Mouse (Mus musculus): ENCODE measurements around the gene Gm21987. TPM values are rescaled to one million over a fixed set of nuclear protein-coding genes. Genes with fewer than 3 reads are reported as not detected.
A peak's percentile ranks its signal among the peaks of the same experiment; 100 is the strongest.

The Gm21987 gene
- total RNA-seq, 2 experiments from 2014 or later = not detected

DNA sequence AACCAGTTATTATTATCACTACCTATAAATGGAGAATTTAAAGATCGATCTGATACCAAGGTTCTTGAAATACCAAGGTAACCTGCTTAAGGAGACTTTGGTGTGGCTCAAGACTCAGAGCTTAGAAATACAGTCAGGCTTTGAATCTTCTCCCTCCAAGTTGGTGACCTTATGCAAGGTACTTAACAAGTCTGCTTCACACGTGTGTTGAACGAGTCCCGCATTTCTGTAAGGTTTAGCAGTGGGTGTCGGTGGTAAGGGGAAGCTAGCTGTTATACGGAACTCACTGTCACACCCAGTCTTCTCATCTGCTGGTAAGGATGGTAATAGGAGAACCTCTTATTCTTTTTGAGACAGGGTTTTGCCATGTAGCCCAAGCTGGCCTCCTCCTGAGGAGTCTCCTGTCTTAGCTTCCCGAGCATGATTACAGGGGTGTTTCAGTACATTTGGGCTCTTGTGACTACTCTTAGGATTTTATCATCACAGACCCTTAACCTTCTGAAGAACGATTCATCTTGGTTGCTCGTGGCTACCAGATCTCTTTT lies 1.4 kb downstream of the Gm21987 start:
- DNase-seq (ENCODE audit: low spot score in 2 of 2) = no peak

- DNase-seq (ENCODE audit: low spot score in 2 of 2) = no peak
Measured at GRCm38 (mm10) chr16:38349881-38350280, 3.0 kb downstream of the Gm21987 start.

GRCm38 (mm10) chr16:38350361-38350855 lies 3.6 kb downstream of the Gm21987 start:
- DNase-seq (ENCODE audit: low spot score in 2 of 2) = no peak

DNA sequence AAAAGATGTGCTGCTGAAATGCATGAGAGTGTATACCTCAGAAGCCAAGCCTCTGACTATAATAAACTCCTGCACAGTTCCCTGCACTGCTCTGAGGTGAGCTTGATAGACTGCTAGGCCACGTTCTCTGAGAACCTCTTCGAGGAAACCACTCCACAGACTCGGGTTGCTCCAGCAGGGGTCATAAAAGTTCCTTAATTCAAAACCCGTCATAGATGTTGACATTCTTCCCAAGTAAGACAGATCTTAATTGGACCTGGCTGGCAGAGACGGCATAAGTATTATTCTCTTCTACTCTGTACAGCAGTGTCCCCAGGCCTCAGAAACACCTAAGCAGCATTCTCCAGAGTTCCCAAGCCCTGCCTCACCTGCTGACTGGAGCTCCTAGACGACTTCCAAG lies 4.1 kb downstream of the Gm21987 start:
- DNase-seq (ENCODE audit: low spot score in 2 of 2) = no peak

DNA sequence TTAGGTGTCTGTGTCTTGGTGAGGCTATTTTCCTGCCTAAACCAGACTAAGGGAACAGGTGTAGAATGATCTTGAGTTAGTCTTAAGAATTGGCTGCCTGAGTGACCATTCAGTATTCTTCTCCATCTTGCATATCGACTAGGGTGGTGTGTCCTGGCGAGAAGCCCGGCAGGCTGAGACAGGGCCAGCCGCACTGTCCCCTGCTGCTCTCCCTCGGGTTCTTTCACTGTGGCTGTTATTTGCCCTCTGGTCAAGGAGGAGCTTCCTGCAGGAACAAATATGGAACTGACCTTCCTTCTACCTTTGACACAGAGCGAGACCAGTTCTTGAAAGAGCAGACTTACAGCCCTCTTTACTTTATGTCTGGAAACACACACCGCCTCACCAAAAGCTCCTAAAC lies 5.2 kb downstream of the Gm21987 start:
- no peak for DNase-seq (ENCODE audit: low spot score in 2 of 2)

DNA sequence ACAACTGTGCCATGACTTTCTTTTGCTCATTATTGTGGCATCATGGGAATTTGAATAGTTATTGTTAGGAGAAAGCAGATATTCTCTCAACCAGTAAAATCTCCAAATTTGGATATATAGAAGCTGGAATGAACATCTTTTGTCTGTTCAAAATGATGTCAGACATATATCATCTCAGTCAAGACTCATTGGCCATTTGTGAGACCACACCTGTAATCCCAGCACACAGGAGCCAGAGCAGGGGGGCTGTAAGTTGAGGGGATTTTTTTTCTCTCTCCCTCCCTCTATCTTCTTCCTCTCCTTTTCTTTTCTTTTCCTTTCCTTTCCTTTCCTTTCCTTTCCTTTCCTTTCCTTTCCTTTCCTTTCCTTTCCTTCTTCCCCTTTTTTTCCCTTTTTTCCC lies 6.0 kb downstream of the Gm21987 start:
- no peak for DNase-seq (ENCODE audit: low spot score in 2 of 2)

DNA sequence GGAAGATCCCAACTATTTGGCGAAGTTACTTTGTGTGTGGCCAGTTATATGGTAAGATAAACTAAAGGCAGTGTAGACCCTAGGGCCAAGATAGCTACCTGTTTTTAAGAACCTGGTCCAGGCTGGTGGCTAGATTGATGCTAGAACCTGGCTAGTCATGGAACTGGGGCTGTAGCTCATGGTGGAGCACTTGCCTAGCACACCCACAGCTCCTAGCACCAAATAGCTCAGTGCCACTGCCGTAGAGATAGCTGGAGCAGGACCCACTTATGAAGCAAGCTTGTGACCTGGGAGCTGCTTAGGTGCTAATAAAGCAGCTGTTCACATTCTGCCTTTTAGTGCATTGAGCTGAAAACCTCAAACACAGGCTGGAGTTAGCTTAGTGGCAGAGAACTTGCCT lies 6.8 kb downstream of the Gm21987 start:
- DNase-seq (ENCODE audit: low spot score in 2 of 2) = no peak

- no peak for DNase-seq (ENCODE audit: low spot score in 2 of 2)
Measured at GRCm38 (mm10) chr16:38354185-38354913, 7.5 kb downstream of the Gm21987 start.

- DNase-seq (ENCODE audit: low spot score in 2 of 2) = no peak
Measured at GRCm38 (mm10) chr16:38358256-38358812, 11.5 kb downstream of the Gm21987 start.

DNA sequence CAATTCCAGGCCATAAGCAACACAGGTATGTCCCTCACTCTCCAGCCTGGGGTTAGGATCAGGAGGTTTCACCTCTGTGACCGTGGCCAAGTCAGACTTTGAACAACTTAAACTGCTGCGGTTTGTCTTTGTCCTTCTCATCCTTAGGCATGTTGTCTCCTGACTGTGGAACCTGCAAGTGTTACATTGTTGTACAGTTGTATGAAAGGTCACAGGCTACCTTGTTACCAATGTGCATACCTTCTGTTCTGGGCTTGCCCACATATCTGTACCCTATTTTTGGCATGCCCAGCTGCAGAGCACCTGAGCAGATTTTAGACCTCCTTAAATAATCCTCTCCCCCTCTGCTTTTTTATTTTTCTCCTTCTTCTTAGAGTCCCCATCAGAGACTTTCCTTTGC lies 12.4 kb downstream of the Gm21987 start:
- DNase-seq (ENCODE audit: low spot score in 2 of 2) = no peak

DNA sequence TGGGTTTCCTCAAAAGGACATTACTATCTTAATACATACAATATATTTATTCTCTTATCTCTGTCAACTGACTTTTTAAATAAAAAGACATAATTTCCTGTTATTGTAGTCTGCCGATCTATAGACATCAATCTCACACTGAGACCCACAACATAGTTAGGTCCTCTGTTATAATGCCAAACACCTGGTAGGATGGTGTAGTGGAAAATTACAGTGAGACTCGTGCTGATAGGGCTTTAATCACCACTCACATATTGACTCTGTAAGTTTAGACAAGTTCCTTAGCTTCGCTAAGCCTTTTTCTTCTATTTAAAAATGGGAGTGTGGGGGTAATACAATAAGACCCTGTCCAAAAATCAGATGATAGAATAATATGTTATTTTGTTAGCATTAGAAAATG lies 13.0 kb downstream of the Gm21987 start:
- DNase-seq (ENCODE audit: low spot score in 2 of 2) = no peak

GRCm38 (mm10) chr16:38360317-38360716 lies 13.5 kb downstream of the Gm21987 start:
- no peak for DNase-seq (ENCODE audit: low spot score in 2 of 2)

DNA sequence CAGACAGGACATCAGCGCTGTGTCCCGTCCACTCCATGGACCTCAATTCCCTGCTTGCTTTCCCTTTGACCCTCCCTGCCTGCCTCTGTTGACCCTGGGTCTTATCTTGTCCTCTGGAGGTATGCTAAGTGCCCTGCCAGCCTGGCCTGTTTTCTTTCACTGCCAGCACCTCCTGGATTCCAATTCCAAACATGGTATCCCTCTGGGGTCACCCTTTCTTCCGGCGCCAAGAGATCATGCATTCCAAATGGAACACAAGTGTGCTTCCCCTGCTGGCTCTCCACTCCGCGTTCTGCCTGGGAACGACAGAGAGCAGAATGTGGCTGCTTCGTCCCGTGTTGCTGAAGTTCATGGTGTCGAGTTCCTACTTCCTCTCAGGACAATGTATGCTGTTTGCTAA lies 15.1 kb downstream of the Gm21987 start, which contains the start of gene Popdc2:
Gene Popdc2, plus strand, starts transcription at position 277 of the 400 bp plus-strand sequence.
- DNase-seq (ENCODE audit: low spot score in 2 of 2) = no peak

DNA sequence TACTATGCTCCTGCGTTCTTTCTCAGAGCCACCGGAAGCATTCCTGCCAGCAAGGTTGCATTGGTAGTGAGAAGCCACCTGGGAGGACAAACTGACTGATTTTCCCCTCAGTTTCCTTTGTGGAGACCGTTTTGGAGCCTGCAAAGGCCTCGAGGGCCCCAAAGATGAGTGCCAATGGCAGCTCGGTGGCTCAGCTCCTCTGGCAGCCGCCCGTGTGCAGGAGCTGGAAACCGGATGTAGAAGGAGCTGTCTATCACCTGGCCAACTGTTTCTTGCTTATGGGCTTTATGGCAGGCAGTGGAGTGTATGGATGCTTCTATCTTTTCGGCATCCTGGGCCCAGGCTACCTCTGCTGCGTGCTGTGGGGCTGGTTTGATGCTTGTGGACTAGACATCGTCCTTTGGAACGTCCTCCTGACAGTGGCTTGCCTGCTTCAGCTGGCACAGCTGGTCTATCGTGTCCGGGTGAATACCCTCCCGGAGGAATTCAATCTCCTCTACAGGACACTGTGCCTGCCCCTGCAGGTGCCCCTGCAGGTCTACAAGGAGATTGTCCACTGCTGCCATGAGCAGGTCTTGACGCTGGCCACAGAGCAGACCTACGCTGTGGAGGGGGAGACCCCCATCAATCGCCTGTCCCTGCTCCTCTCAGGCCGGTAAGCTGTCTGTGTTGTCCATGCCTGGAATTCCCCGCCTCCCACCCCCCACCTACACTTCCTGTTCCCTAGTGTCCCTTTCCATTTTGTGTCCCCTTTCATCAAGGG lies 15.8 kb downstream of the Gm21987 start:
- DNase-seq (ENCODE audit: low spot score in 2 of 2) = no peak

- DNase-seq (ENCODE audit: low spot score in 2 of 2) = no peak
Measured at GRCm38 (mm10) chr16:38363256-38363595, 16.4 kb downstream of the Gm21987 start.

GRCm38 (mm10) chr16:38363657-38364056 lies 16.8 kb downstream of the Gm21987 start:
- no peak for DNase-seq (ENCODE audit: low spot score in 2 of 2)

- no peak for DNase-seq (ENCODE audit: low spot score in 2 of 2)
Measured at GRCm38 (mm10) chr16:38365390-38365789, 18.6 kb downstream of the Gm21987 start.

- no peak for DNase-seq (ENCODE audit: low spot score in 2 of 2)
Measured at GRCm38 (mm10) chr16:38366231-38366630, 19.4 kb downstream of the Gm21987 start.

DNA sequence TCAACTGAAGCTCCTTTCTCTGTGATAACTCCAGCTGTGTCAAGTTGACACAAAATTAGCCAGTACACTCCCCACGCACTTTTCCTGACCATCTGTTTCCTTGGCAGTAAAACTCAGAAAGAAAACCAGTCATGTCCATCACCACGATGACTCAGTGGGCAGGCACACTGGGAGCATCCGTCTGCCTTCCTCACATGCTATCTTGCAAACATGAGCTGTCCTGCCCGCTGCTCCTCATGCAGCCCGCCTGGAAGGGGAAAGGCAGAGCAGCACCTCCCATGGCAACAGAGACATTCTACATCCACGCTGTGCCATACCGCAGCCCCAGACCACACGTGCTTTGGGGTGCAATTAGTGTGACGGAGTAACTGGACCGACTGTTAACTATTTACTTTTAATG lies 21.5 kb downstream of the Gm21987 start:
- DNase-seq (ENCODE audit: low spot score in 2 of 2) = peak; percentile 65 to 73

GRCm38 (mm10) chr16:38369000-38369399 lies 22.2 kb downstream of the Gm21987 start:
- no peak for DNase-seq (ENCODE audit: low spot score in 2 of 2)

GRCm38 (mm10) chr16:38369431-38369830 lies 22.6 kb downstream of the Gm21987 start:
- no peak for DNase-seq (ENCODE audit: low spot score in 2 of 2)

- DNase-seq (ENCODE audit: low spot score in 2 of 2) = no peak
Measured at GRCm38 (mm10) chr16:38369992-38370484, 23.2 kb downstream of the Gm21987 start.

Measured in layer of hippocampus, adult 18-20 months (tissue).